Mouse (Mus musculus): ENCODE data around the gene Cyb5d1.

Gene Cyb5d1

DNA sequence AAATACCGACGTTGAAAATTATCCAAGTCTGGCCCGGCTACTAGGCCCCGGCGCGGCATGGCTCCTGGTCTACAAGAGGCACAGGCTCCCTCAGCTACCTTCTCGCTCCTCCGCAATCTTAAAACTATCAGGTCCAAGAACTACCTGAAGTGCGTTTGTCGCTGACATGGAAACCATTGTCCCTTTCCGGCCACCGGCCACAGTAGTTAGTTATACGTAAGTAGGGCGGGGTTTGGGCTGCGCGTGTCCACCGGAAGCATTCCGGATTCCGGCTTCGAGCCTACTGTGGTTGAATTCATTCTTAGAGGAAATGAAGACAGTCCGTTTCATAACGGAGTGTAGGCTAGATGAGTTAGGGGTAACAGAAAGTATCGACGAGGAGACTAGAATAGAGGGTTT lies at the start of gene Cyb5d1, which contains the start of gene Naa38:
Gene Cyb5d1, minus strand, starts transcription at position 397 of the 399 bp plus-strand sequence.
Gene Naa38, plus strand, starts transcription at position 253 of the 399 bp plus-strand sequence.
- peak; percentile 78 to 85 for DNase-seq

DNA sequence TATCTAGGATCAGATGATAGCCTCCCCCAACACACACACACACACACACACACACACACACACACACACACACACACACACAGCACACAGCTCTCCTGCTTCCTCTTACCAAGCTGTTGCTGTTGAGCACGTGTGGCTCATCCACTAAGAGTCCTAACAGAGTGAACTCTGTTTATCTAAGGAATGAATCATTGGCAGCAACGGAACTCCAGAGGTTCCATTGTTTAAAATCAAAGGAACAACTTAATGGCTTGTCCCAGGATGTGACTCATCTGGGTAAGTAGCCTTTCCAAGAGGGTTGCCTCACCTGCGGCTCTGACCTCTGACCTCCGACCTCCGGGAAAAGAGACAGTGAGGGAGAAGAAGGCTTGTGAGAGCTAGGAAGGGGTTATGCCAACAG lies 47.9 kb upstream of the Cyb5d1 start:
- DNase-seq = no peak

DNA sequence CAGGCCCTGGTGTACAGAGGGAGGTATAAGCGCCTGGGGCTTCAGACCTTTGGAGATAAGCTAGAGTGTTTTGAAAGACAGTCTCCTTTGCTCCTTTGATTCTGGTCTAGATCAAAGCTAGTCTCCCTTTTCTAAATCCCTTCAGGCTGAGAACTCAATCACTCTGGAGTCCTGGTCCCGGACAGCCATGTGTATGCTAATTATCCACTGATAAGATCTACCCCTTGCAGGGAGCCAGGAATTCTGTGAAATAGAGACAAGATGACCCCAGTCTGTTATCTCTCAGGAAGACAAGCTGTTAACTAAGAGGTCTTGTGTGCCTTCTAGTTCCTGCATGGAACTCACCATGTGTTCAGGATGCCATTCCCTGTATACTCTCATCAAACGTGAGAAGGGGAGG lies 41.9 kb upstream of the Cyb5d1 start:
- no peak for DNase-seq

DNA sequence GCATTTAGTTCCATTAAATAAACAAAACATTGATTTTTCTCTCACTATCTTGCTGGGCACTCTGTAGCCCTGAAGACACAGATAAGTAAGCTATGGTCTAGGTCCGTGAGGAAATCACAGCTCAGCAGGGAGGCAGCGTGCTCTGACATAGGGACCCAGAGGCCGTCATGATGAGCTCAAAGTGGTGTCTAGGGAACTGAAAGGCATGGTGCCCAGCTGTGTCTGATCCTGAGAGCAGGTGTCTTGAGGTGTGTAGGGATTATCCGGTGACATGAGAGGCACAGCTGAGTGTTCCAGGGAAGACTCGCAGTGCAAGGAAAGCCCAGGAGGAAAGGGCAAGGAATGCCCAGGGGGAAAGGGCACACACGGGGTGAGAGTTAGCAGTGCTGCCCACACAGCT lies 37.8 kb upstream of the Cyb5d1 start:
- DNase-seq = no peak

DNA sequence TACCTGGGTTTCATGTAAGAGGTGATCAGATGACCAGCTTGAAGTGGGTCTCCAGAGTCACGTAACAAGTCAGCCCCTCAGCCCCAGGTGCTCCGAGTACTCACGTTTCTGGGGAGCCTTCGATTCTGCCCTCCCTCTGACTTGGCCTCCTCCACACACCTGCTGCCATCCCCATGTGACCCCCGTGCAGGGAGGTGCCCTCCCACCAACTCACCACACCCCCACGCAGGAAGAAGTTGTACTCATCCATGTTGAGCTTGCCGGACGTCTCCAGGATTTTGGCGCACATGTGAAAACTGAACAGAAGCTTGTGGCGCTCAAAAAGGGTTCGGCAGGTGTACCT lies 37.2 kb upstream of the Cyb5d1 start:
- no peak for DNase-seq

DNA sequence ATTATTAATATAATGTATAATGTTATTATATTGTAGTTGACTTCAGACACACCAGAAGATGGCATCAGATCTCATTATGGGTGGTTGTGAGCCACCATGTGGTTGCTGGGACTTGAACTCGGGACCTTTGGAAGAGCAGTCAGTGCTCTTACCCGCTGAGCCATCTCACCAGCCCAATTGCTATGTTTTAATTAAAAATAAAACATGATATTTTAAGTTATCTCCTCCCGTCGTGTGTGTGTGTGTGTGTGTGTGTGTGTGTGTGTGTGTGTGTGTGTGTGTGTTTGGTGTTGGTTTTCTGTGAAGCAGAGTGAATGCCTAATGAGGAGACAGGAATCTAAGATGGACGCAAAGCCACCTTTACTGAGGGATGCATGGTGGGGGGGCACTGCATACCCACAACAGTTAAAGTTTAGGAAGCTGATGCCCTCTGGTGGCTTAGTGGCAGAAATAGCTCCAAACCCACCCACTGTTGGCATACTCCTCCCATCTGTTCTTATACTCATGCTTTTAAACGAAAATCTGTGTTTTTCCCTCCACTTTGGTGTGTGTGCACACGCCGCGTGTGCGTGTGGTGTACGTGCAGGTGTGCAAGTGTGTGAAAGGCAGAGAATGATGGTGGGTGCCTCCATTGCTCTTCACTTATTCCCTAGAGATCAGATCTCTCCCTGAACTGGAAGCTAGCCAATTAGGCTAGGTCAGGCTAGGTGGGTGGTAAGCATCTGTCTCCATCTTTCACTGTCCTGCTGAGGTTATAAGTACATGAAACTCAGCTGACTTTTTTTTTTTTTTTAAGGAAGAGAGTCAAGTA lies 36.6 kb upstream of the Cyb5d1 start:
- peak; percentile 45 to 64 for DNase-seq

DNA sequence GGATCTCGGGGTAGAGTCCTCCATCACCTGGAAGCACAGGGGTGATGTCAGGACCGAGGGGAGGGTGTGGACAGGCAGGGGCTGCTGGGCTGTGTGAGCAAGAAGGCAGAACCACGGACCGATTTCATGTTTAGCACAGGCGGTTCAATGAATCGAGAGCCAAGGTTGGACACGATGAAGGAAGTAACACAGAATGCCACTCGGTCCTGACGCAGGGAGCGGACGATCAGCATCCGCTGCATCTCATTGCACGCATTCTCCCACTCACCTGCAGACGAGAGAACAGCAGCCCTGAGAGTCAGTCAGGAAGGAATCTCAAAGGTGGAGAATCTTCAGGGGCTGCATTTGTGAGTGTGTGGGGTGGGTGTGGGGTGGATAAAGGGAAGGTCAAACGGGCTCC lies 35.2 kb upstream of the Cyb5d1 start:
- DNase-seq = no peak

DNA sequence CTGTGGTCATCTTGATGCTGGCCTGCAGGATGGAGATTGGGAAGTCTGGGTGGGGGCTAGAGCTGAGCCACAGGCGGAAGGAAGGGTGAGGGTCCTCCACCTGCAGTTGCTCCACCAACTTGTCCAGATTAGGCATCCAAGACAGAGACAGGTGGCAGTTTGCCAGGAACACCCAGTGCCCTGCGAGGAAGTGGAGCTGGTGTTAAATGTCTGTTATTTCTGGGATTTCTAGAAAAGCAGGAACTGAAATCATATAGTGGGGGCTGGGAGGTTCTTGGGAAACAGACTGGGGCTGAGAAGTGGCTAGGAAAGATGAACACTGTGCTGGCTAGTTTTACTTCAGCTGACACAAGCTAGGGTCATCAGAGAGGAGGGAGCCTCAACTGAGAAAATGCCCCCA lies 33.9 kb upstream of the Cyb5d1 start:
- DNase-seq = no peak

DNA sequence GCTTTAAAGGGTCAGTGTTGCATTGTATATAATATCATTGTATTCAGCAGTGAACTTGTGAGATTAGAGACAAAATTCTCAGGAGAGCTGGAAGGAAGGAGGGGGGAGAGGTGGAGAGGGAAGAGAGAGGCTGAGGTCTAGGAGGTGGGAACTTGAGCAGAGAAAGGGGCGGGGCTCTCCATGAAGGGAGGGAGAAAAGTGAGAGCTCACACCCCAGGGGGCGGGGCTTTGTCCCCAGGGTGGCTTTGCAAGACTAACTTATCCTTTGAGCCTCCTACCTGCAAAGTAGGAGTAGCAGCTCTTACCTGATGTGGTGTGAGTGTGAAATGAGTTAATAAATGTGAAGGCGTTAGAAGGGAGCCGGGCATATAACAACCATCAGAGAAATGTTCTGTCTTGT lies 33.3 kb upstream of the Cyb5d1 start:
- DNase-seq = peak in 1 of 2 experiments; percentile 42

DNA sequence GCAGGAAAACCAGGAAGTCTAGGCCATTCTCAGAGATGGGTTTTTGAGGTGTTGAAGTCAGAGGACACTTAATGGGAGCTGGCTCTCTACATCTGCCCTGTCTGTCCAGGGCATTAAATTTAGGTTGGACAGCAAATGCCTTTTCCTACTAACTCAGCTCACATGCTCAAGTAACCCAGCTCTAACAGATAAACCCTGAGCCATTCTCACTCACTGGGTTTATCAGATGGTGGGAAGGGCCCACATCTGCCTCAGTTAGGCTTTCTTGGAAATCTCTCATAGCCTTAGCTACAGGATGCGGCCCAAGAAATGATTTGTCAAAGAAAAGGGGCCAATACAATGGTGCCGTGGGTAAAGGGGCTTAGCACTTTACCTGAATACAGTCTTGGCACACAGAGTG lies 30.8 kb upstream of the Cyb5d1 start:
- DNase-seq = no peak

DNA sequence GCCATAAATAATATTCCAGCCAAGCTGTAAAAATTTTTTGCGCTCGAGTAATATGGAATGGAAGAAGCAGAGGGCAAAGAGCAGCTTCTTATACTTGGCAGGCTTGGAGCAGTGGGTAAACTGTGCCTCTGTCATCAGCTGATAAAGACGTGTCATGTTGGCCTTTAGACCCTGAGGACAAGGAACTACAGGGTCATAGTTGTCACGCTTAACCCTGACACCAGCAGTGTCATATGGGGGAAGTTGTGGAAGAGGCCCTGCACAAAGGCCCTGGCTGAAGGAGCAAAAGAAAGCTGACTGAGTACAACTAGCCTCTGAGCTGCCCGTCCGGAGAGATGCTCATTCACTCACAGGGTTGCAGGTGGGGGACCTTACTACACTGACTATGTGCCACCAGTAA lies 28.5 kb upstream of the Cyb5d1 start:
- no peak for DNase-seq

DNA sequence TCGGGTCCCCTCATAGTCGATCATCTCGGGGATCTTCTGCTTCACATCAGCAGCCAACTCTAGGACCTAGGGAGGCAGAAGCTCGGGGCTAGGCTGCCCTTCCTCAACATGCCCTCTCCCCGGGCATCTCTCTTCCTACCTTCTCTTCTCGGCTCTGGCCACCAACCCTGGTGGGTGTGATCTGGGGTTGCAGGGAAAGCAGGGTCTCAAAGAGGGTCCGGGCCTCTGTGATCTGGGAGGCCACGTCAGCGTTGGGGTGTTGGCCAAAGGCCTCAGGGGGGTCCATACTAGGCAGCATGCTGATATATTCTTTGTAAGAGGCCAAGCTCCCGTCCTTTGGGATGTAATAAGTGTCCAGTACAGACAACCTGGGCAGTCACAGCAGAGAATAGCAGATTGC lies 27.4 kb upstream of the Cyb5d1 start:
- DNase-seq = no peak

DNA sequence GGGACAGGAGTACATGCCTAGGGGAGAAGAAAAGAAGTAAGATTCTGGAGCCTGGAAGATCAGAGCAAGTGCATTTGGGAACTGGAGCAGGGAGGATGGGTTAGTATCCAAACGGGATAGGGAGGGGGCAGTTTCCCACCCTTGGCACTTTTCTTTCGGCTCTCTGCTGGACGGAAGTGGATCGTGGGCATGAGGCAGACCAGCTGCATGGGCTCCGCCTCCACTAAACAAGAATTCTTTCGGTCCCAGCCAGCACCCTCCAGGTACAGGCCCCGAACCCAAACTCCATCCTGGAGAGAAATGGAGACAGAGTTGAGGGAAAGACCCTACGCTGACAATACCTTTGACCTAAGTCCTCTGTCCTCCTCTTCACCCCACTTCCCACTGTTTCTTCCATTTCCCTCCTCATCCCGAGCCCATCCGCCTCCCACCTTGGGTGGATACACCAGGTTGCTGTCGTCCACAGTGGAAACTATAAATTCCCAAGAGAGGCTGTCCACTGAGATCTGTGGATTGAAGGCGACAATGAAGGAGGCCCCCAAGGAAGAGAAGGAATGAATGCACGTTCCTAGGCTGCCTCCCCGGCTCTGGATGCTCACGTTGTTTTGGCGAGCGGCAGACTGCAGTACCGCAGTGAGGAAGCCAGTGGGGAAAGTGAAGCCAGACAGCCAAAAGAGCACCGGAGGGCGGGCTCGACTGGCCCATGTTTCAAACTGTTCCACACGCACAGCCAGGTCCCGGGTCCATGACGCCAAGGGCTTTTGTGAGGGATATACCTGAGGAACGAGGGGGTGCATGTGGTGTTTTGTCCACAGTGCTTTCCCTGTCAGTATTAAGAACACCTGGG lies 25.9 kb upstream of the Cyb5d1 start:
- no peak for DNase-seq

DNA sequence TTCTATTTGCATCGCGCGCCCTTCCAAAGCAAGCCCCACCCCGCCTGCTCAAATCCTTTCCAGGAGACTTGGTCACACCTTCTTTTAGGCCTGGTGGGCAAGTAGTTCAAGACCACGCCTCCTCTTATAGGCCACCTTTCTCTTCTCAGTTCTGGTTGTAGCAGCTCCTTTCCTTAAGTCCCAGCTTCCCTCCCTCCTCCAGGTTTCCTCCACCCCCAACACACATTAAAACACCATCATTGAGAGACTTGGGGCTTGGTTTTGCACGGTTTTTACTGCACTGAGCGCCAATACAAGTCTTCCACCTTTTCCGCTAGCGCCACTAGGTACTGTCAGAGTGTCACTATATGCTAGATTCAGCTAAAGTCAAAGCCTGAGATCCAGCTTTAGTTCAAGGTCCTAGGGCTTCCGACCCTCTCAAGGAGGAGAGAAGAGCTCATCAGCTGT lies 25.1 kb upstream of the Cyb5d1 start:
- DNase-seq = no peak

DNA sequence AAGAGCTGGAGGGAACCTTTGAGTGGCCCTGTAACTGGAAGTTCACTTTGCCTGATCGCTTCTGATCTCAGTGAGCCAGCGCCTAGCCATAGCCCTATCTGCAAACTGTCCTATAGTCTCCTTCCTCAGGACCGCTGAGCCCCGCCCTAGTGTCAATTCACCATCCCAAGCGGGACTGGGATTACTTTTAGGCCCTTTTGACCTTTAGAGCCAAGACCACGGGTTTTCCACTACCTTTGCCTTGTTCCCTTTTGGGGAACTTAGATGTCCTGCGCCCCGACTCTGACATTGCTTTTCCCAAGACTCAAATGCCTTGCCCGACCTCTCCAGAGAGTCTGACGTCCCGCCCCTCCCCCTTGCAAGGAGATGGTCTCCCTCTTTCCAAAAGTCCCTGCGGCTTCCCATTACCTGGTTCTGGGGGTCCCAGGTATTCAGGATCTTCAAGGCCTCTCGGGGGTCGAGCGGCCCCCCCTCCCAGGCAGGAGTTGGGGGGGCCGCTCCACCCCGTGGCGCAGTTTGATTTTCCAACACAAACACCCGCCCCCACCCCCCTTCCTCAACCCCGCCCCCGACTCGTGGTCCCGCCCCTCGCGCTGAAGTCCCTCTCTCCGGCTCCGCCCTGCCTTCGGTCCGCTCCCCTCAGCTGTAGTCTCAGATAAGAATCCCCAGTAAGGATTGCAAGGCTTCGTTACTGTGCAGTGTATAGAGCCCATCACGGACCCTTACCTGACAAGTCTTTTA lies 24.6 kb upstream of the Cyb5d1 start:
- DNase-seq = peak in 1 of 2 experiments; percentile 57

DNA sequence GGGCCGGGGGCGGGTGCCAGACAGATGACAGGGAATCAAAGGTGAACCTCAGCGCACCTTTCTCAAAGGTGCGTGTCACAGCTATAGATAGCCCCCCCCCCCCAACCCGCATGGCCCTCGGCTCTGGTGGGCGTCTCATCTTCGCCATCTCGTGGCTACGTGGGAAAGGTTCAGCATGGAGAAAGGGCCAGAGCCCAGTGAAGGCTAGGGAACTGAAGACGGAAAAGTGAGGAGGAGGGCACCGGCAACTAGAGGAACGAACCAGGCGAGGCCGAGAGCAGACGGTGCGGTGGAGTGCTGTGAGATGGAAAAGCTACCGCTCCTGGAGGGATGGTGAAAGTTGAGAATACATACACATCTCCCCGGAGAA lies 24.0 kb upstream of the Cyb5d1 start:
- DNase-seq = no peak

DNA sequence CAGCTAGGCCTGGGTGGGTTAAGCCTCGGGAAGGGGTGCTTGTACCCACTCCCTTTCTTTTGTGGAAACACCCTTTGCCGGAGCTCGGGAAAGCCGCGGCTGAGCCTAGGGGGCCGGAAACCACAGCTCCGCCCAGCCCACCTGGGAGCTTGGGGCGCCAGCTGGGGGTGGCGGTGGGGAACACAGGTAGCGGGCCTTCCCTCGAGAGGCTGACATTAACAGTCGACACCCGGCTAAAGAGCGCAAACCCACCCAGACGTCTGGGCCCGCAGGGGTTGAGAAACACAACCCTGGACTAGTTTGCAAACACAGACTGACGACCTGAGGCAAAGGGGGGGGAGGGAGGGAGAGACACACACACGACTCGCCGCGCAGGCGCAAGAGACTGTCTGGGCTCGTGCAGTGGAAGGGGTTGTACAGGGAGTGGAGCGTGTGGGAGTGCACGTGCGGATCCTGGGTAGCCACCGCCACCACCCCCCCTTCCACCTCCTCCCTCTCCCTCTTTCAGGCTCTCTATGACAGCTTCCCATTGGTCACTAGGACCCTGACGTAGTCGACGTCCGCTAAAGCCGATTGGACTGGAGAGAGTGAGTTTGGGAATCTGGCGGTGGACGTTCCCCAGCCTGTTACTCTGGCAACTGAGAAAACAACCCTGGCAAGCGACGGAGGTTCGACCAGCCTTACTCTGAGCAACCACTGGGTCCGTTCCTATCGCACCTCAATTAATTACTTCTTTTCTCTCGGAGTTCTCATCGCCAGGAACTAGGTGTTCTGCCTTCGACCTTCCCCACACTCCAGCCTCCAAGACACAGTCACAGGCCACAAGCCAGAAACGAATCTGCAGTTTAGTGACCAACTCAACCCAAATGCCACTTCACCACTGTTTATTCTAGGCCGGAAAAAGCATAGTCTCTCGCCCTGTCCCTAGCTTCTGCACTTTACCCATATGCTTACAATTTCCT lies 23.3 kb upstream of the Cyb5d1 start:
- DNase-seq = peak; percentile 61 to 66

DNA sequence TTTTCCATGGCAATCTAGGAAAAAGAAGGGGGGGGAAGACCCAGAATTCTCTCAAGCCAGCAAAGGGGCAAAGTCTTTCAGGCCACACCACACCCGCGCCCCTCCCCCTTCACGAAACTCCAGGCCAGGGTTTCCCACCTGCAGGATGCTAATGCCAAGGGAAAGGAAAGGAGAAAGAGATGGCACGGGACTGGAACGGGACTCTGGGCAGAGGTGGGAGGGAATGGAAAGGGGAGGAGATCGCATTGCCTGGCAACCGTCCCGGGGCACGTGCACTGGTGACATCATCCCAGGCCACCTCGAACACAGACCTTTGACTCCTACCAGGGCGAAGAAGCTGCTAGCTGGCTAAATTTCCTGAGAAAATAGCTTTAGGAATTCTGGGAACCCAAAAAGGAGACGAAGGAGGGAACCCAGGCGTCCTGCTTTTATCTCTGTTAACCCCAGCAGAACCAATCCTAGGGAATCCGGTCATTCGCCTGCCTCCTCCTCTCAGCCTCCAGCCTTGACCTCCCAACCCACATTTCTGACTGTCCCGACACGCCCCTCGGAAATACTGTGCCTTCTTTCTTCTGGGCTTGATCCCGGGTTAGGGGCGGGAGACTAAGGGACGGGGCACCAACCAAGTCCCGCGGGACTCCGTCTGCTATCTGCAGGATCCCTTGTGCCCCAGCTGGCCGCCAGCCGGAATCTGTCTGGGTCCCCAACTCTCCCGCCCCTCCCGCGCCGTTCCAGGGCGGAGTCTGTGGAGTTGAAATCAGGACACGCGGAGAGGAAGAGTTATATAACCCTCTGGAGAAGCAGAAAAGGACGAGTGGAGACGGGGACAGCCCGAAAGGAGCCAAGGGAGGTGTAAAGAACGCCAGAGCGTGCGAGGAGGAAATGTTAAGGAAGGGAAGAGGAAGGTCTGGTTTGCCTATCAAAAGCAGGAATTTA lies 22.3 kb upstream of the Cyb5d1 start:
- peak in 1 of 2 experiments; percentile 57 for DNase-seq

DNA sequence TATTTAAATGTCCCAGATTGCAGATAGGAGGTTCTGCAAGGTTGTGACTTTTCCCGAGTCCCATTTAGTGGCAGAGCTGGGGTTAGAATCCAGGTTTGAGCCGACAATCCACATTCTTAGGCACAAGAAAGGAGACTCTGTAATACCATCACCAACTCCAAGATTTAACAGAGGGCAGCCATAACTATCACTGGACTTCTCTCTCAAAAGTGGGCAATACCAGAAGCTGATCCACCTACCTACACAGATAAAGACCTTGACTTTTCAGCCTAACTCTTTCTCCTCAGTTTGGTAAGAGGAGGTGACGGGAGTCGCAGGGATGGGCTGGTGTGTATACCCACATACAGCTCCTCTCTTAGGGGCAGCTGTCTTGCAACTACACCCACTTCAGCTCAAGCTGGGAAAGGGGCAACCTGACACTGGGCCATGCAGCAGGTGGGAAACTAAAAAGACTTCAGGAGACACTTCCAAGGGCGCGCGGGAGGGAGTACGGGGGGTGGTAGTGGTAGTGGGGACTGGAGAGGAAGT lies 21.6 kb upstream of the Cyb5d1 start:
- no peak for DNase-seq

DNA sequence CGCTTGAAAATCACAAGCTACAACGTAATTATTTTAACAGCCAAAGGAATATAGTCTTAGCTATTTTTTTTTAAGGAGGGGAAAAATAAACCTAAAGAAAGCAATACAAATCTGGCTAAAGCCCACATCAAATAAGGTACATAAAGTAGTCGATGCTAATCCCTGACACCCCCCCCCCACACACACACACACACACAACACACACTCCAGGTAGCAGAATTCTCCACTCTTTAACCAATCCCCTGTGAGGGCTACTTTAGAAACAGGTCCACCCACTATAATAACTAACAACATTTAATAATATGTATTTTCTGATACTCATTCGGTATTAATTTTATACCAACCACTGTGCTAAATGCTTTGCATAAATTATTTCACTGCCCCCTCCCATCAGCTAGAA lies 21.1 kb upstream of the Cyb5d1 start:
- no peak for DNase-seq
